15 mouse cellular contexts compared by ENCODE assay signal in the genomic region with DNA sequence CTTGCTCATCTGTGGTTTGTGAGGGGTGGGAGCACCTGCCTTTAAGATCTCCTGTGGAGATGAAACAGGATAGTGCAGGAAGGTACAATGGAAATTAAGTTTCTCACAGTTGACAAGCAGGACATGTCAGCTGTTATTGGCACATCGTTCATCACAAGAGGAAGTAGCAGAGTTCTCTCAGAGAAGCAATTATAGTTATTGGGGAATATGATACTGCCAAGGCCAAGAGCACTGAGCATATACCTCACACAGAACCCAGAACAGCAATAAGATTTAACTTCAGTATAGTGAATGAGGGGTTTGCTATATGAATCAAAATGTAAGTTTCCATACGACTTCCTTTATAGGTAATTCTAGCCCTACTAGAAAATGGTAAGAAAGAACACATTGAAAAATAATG.
"Had no signal": no experiment of that assay in that cellular context is flagged by ENCODE, and none has a peak within 500 bp of the region (broad histone marks: within the 10 kb centered on the region; RNA-seq: fewer than 3 reads in every experiment).

No protein-coding gene starts in this region.

- H3K27me3 ChIP-seq: neural tube, embryonic 15.5 days; stomach, embryonic 15.5 days had no signal

- H3K4me2 ChIP-seq: neural tube, embryonic 15.5 days; stomach, embryonic 15.5 days had no signal

- DNase-seq: retina, postnatal 1 day; right cerebral cortex, adult 18-20 months; right cerebral cortex, postnatal 14 days; right cerebral cortex, postnatal 25 days; right cerebral cortex, postnatal 4 days; spleen, adult 18-20 months; thymus, adult 18-20 months; thymus, adult 2 months; thymus, postnatal 14 days; thymus, postnatal 25 days; thymus, postnatal 36 days; thymus, postnatal 4 days had no signal

- H3K4me1 ChIP-seq: neural tube, embryonic 15.5 days; stomach, embryonic 15.5 days had no signal

- H3K4me3 ChIP-seq: neural tube, embryonic 15.5 days; stomach, embryonic 15.5 days had no signal

- H3K9ac ChIP-seq: neural tube, embryonic 15.5 days; stomach, embryonic 15.5 days had no signal

- H3K9me3 ChIP-seq: neural tube, embryonic 15.5 days; stomach, embryonic 15.5 days had no signal

- H3K27ac ChIP-seq: neural tube, embryonic 15.5 days; stomach, embryonic 15.5 days; stomach, postnatal 0 days had no signal

- H3K36me3 ChIP-seq: neural tube, embryonic 15.5 days; stomach, embryonic 15.5 days had no signal
